Mouse (Mus musculus) neural tube, embryonic 11.5 days (tissue): ENCODE data around the gene Cog4. TPM values are rescaled to one million over a fixed set of nuclear protein-coding genes. Genes with fewer than 3 reads are reported as not detected.

Experiments
- ATAC-seq: fragments of 200-750 bp; cut with Nextera tagmentation; 2 replicates; pipeline ENCODE4 v1.8.0; 2017; ENCODE audit warnings: moderate number of reproducible peaks, mild to moderate bottlenecking, moderate TSS enrichment, moderate library complexity; ENCODE audit not compliant: insufficient read depth, low FRiP score, low TSS enrichment
- DNase-seq: peaks from one replicate; pipeline ENCODE4 v3.0.0-alpha.2; 2015; ENCODE audit warnings: low spot score
- H3K27ac ChIP-seq: fragments of 300-500 bp; sonication (generic); 2 replicates; pipeline ENCODE4 v1.5.1; 2014; ENCODE audit warnings: low read depth, mild to moderate bottlenecking, low read length
- H3K27me3 ChIP-seq: fragments of 300-500 bp; sonication (generic); 2 replicates; pipeline ENCODE4 v1.6.1; 2014; ENCODE audit warnings: mild to moderate bottlenecking, low read length, mixed read lengths; ENCODE audit not compliant: control insufficient read depth, insufficient read depth
- H3K36me3 ChIP-seq: fragments of 300-500 bp; sonication (generic); 2 replicates; pipeline ENCODE4 v1.6.1; 2014; ENCODE audit warnings: mild to moderate bottlenecking, low read length, moderate library complexity, mixed read lengths; ENCODE audit not compliant: control insufficient read depth, insufficient read depth
- H3K4me1 ChIP-seq: fragments of 300-500 bp; sonication (generic); 2 replicates; pipeline ENCODE4 v1.6.1; 2014; ENCODE audit warnings: low read length, mixed read lengths; ENCODE audit not compliant: control insufficient read depth, insufficient read depth
- H3K4me2 ChIP-seq: fragments of 300-500 bp; sonication (generic); 2 replicates; pipeline ENCODE4 v1.6.1; 2014; ENCODE audit warnings: low read depth, mild to moderate bottlenecking, moderate library complexity
- H3K4me3 ChIP-seq: fragments of 300-500 bp; sonication (generic); 2 replicates; pipeline ENCODE4 v1.5.1; 2014; ENCODE audit warnings: low read depth, low read length
- H3K9ac ChIP-seq: fragments of 300-500 bp; sonication (generic); 2 replicates; pipeline ENCODE4 v1.6.1; 2014; ENCODE audit warnings: mild to moderate bottlenecking, low read length
- H3K9me3 ChIP-seq: fragments of 300-500 bp; sonication (generic); 2 replicates; pipeline ENCODE4 v1.6.1; 2016; ENCODE audit warnings: low read length; ENCODE audit not compliant: control insufficient read depth
- WGBS: fragments of 180-500 bp; shearing (Covaris S2); extraction: QIAGEN DNeasy Blood & Tissue Kit; methylation state at CpG from one replicate; pipeline ENCODE4 v1.1.7; 2014; 5-methylcytosine and 5-hydroxymethylcytosine counted together
- polyA plus RNA-seq: library from polyadenylated mRNA; unstranded; fragments of >200 nt; fragmentation: Nextera tagmentation; extraction: Ambion mirVana; gene quantifications from 2 replicates; pipeline ENCODE4 v1.2.1, GENCODE M21; 2014

Gene Cog4
- polyA plus RNA-seq, 1 experiment from 2014 or later = 73.5 TPM

GRCm38 (mm10) chr8:110809831-110810230 lies 36.6 kb upstream of the Cog4 start:
- ATAC-seq (no peak), DNase-seq (no peak)
- peaks cover 27% of the 10 kb centered on the region for H3K36me3 ChIP-seq
- no peak overlapping the region for H3K27ac ChIP-seq
- no peak overlapping the region for H3K4me2 ChIP-seq
- H3K4me1 ChIP-seq = no peaks in the 10 kb centered on the region
- no peaks in the 10 kb centered on the region for H3K27me3 ChIP-seq
- WGBS = 65% methylated on average over 2 of the region's 2 CpGs
- H3K9me3 ChIP-seq = no peaks in the 10 kb centered on the region
- no peak overlapping the region for H3K4me3 ChIP-seq
- no peak overlapping the region for H3K9ac ChIP-seq

DNA sequence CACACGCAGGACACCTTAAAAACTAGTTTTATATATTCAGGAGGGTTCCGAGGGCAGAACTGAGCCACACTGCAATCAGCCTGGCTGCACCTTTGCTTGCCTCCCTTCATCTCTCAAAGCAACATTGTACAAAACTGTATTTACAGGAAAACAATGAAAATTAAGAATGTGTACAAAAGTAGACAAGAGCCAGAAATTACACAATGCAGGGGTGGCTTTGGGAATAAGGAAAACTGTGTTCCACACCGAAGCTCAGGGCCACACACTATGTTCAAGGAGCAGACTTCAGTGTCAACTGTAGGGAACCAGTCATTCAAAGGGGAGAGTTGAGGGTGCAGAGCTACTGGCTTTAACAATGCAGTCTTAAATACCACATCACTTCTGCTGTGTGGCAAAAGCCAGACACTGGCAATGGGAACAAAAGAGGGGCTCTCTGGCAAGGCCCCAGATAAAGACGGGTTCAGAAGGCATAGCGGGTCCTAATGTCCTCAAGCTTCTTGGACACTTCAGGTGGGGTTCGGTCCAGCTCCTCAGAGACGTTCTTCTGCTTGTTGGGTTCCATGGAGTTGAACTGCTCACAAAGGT lies 35.8 kb upstream of the Cog4 start:
- no peaks in the 10 kb centered on the region for H3K4me1 ChIP-seq
- no peak overlapping the region for H3K4me3 ChIP-seq
- H3K27ac ChIP-seq = no peak overlapping the region
- 88% methylated on average over 7 of the region's 7 CpGs for WGBS
- H3K4me2 ChIP-seq = no peak overlapping the region
- ATAC-seq = no peak
- no peaks in the 10 kb centered on the region for H3K9me3 ChIP-seq
- DNase-seq = no peak
- no peak overlapping the region for H3K9ac ChIP-seq
- H3K27me3 ChIP-seq = no peaks in the 10 kb centered on the region
- H3K36me3 ChIP-seq = peaks cover 29% of the 10 kb centered on the region

- H3K27me3 ChIP-seq = no peaks in the 10 kb centered on the region
- no peak overlapping the region for H3K4me2 ChIP-seq
- ATAC-seq (no peak), DNase-seq (no peak)
- H3K9me3 ChIP-seq = no peaks in the 10 kb centered on the region
- H3K9ac ChIP-seq = no peak overlapping the region
- no peaks in the 10 kb centered on the region for H3K4me1 ChIP-seq
- H3K36me3 ChIP-seq = peaks cover 29% of the 10 kb centered on the region
- no peak overlapping the region for H3K4me3 ChIP-seq
- 93% methylated on average over 3 of the region's 3 CpGs for WGBS
- H3K27ac ChIP-seq = no peak overlapping the region
Observed at GRCm38 (mm10) chr8:110811116-110811515, 35.3 kb upstream of the Cog4 start.

GRCm38 (mm10) chr8:110811793-110812192 lies 34.6 kb upstream of the Cog4 start:
- Histone ChIP-seq H3K4me2 (no peak overlapping the region), H3K9ac (no peak overlapping the region), H3K4me3 (no peak overlapping the region), H3K9me3 (no peaks in the 10 kb centered on the region), H3K27ac (no peak overlapping the region), H3K36me3 (peaks cover 29% of the 10 kb centered on the region), H3K27me3 (no peaks in the 10 kb centered on the region), H3K4me1 (no peaks in the 10 kb centered on the region)
- ATAC-seq (no peak), DNase-seq (no peak)
- WGBS = 93% methylated on average over 7 of the region's 7 CpGs

DNA sequence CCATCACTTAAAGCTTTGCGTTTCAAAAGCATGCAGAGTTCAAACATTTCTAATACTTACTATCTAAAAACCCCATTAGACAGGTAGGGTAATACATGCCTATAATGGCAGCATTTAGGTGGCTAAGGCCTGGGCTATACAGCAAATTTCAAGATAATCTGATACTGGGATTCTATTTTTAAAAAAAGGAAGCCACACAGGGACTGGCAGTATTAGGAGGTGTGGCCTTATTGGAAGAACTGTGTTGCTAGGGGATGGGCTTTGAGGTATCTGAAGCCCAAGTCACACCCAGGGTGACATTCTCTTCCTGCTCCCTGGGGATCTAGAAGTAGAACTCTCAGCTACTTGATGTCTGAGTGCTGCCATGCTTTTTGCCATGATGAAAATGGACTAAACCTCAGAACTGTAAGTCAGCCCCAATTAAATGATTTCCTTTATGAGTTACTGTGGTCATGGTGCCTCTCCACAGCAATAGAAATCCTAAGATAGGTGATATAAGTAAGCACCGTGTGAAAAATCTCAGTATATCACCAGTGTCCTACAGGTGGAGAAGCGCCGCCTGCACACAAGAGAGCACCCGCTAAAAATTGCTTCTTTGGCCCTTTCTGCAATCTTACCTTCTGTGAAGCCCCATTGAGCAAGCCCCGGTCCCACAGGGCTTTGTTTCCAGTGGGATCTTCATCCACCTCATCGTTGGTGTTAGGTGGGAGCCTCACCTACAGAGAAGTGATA lies 33.9 kb upstream of the Cog4 start:
- DNase-seq (no peak), ATAC-seq (no peak)
- H3K9ac ChIP-seq = no peak overlapping the region
- 96% methylated on average over 7 of the region's 7 CpGs for WGBS
- no peak overlapping the region for H3K27ac ChIP-seq
- no peaks in the 10 kb centered on the region for H3K9me3 ChIP-seq
- no peaks in the 10 kb centered on the region for H3K27me3 ChIP-seq
- H3K4me2 ChIP-seq = no peak overlapping the region
- H3K4me3 ChIP-seq = no peak overlapping the region
- peaks cover 34% of the 10 kb centered on the region for H3K36me3 ChIP-seq
- H3K4me1 ChIP-seq = no peaks in the 10 kb centered on the region

GRCm38 (mm10) chr8:110813081-110813812 lies 33.2 kb upstream of the Cog4 start:
- Histone ChIP-seq H3K27me3 (no peaks in the 10 kb centered on the region), H3K27ac (no peak overlapping the region), H3K4me3 (no peak overlapping the region), H3K4me1 (no peaks in the 10 kb centered on the region), H3K4me2 (no peak overlapping the region), H3K9me3 (no peaks in the 10 kb centered on the region), H3K9ac (no peak overlapping the region), H3K36me3 (peaks cover 38% of the 10 kb centered on the region)
- DNase-seq (no peak), ATAC-seq (no peak)
- 95% methylated on average over 7 of the region's 7 CpGs for WGBS

GRCm38 (mm10) chr8:110815308-110815707 lies 31.1 kb upstream of the Cog4 start:
- Histone ChIP-seq H3K4me1 (no peaks in the 10 kb centered on the region), H3K36me3 (peaks cover 44% of the 10 kb centered on the region), H3K4me3 (no peak overlapping the region), H3K4me2 (no peak overlapping the region), H3K27me3 (no peaks in the 10 kb centered on the region), H3K27ac (no peak overlapping the region), H3K9ac (no peak overlapping the region), H3K9me3 (no peaks in the 10 kb centered on the region)
- DNase-seq = no peak
- no peak for ATAC-seq
- 81% methylated on average over 3 of the region's 3 CpGs for WGBS

GRCm38 (mm10) chr8:110816990-110817389 lies 29.4 kb upstream of the Cog4 start:
- Histone ChIP-seq H3K9ac (no peak overlapping the region), H3K4me1 (no peaks in the 10 kb centered on the region), H3K27me3 (no peaks in the 10 kb centered on the region), H3K27ac (no peak overlapping the region), H3K4me3 (no peak overlapping the region), H3K9me3 (no peaks in the 10 kb centered on the region), H3K36me3 (peaks cover 51% of the 10 kb centered on the region), H3K4me2 (no peak overlapping the region)
- ATAC-seq = no peak
- DNase-seq = no peak
- WGBS = 84% methylated on average over 1 of the region's 1 CpGs
